10 mouse cellular contexts compared by ENCODE assay signal in the genomic region with DNA sequence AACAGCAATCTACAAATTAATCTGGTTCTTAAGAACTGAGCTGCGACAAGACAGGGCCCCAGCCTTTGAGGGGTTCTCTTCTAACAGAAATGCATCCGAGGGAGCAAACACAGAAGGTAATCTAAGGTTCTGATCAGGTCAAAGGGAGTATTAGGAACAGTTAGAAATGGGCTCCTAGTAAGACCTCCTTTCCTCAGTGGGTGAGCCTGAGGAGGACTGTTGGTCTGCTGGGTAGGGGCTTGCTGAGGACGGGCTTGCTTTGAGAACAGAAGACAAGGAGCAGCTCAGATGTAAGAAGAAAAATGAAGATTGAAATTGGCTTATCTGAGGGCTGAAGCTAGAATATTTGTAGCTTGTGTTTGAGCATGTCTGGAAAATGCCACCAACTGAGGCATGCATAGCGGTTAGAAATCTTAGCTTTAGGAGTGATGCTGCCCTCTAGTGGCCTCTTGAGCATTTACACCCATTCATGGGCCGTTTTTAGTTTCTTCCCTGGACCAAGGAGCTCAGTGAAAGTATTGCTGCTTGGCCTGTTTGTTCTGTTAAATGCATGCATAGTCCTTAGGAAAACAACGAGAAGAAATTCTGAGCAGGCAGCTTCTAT. TPM values are rescaled to one million over a fixed set of nuclear protein-coding genes. Genes with fewer than 3 reads are reported as not detected.
A peak's percentile ranks its signal among the peaks of the same experiment; 100 is the strongest.
DNase-seq lines count a peak whose midpoint lies in the region; ATAC-seq lines count a peak whose summit lies in the region.
"Had no signal": no experiment of that assay in that cellular context is flagged by ENCODE, and none has a peak within 500 bp of the region (broad histone marks: within the 10 kb centered on the region; RNA-seq: fewer than 3 reads in every experiment).

No protein-coding gene starts in this region.

- 34% methylated on average over 6 of the region's 6 CpGs for WGBS in forebrain, embryonic 13.5 days
- 31% methylated on average over 6 of the region's 6 CpGs for WGBS in limb, embryonic 13.5 days
- WGBS in neural tube, embryonic 12.5 days, result 36% methylated on average over 6 of the region's 6 CpGs

- peak; percentile 65 for ATAC-seq in cerebellum, adult (ENCODE audit: insufficient number of reproducible peaks, low FRiP score, low TSS enrichment)
- ATAC-seq in forebrain, embryonic 13.5 days, result peak; percentile 67
- no peak for ATAC-seq in limb, embryonic 13.5 days (ENCODE audit: low FRiP score, low read depth)
- peak; percentile 58 for ATAC-seq in neural tube, embryonic 12.5 days (ENCODE audit: low FRiP score, low read depth)

- H3K4me2 ChIP-seq in forebrain, embryonic 13.5 days, result no peak overlapping the region
- no peak overlapping the region for H3K4me2 ChIP-seq in limb, embryonic 13.5 days (replicated peaks)
- no peak overlapping the region for H3K4me2 ChIP-seq in neural tube, embryonic 12.5 days (replicated peaks)

- peak; percentile 5 for DNase-seq in urinary bladder, postnatal 25 days (ENCODE audit: low spot score)
- no peak for DNase-seq in urinary bladder, postnatal 4 days (ENCODE audit: low spot score in 2 of 2)
- peak; percentile 37 for DNase-seq in kidney, adult 9 months
- DNase-seq in yolk sac, embryonic 10.5 days (ENCODE audit: low spot score), result no peak

- H3K27me3 ChIP-seq in forebrain, embryonic 13.5 days, result no peaks in the 10 kb centered on the region
- no peaks in the 10 kb centered on the region for H3K27me3 ChIP-seq in limb, embryonic 13.5 days
- no peaks in the 10 kb centered on the region for H3K27me3 ChIP-seq in neural tube, embryonic 12.5 days (replicated peaks)
- H3K27me3 ChIP-seq: megakaryocyte, embryonic 14.5 days had no signal

- H3K9me3 ChIP-seq in forebrain, embryonic 13.5 days (replicated peaks), result no peaks in the 10 kb centered on the region
- no peaks in the 10 kb centered on the region for H3K9me3 ChIP-seq in limb, embryonic 13.5 days
- H3K9me3 ChIP-seq in neural tube, embryonic 12.5 days, result no peaks in the 10 kb centered on the region
- H3K9me3 ChIP-seq: megakaryocyte, embryonic 14.5 days had no signal

- H3K4me3 ChIP-seq in forebrain, embryonic 13.5 days, result no peak overlapping the region
- no peak overlapping the region for H3K4me3 ChIP-seq in limb, embryonic 13.5 days
- H3K4me3 ChIP-seq in neural tube, embryonic 12.5 days, result no peak overlapping the region
- H3K4me3 ChIP-seq: erythroblast, embryonic 14.5 days; megakaryocyte, embryonic 14.5 days had no signal

- no peak overlapping the region for H3K9ac ChIP-seq in forebrain, embryonic 13.5 days
- H3K9ac ChIP-seq in limb, embryonic 13.5 days, result no peak overlapping the region
- no peak overlapping the region for H3K9ac ChIP-seq in neural tube, embryonic 12.5 days

- H3K27ac ChIP-seq in forebrain, embryonic 13.5 days, result no peak overlapping the region
- H3K27ac ChIP-seq in limb, embryonic 13.5 days, result peak overlapping the region; percentile 69; the same call in 1 of the 2 replicates
- H3K27ac ChIP-seq in neural tube, embryonic 12.5 days, result no peak overlapping the region

- H3K36me3 ChIP-seq in forebrain, embryonic 13.5 days (ENCODE audit: poor library complexity, severe bottlenecking), result no peaks in the 10 kb centered on the region
- H3K36me3 ChIP-seq in limb, embryonic 13.5 days, result peaks cover 31% of the 10 kb centered on the region
- H3K36me3 ChIP-seq in neural tube, embryonic 12.5 days, result no peaks in the 10 kb centered on the region

- peaks cover 22% of the 10 kb centered on the region for H3K4me1 ChIP-seq in forebrain, embryonic 13.5 days
- peaks cover 53% of the 10 kb centered on the region for H3K4me1 ChIP-seq in limb, embryonic 13.5 days
- H3K4me1 ChIP-seq in neural tube, embryonic 12.5 days, result peaks cover 7% of the 10 kb centered on the region; the same call in 1 of the 2 replicates
- H3K4me1 ChIP-seq: megakaryocyte, embryonic 14.5 days had no signal

RNA-seq across cellular contexts. Expression of gene Svip, which starts 33.5 kb away (rescaled TPM):
- 22.0 and 22.3 TPM in 2 replicates for polyA plus RNA-seq in forebrain, embryonic 13.5 days (2015; fragmentation: Nextera tagmentation; extraction: Ambion mirVana)
- 3.3 and 3.9 TPM in 2 replicates for polyA plus RNA-seq in limb, embryonic 13.5 days (2015; fragmentation: Nextera tagmentation; extraction: Ambion mirVana)
- 23.5 and 24.3 TPM in 2 replicates for polyA plus RNA-seq in neural tube, embryonic 12.5 days (2016; fragmentation: Nextera tagmentation; extraction: Ambion mirVana)

RNA-seq across cellular contexts. Expression of gene 1700015G11Rik, which starts 43.2 kb away (rescaled TPM):
- not detected in 2 replicates for polyA plus RNA-seq in forebrain, embryonic 13.5 days (2015; fragmentation: Nextera tagmentation; extraction: Ambion mirVana)
- polyA plus RNA-seq in limb, embryonic 13.5 days (2015; fragmentation: Nextera tagmentation; extraction: Ambion mirVana), result not detected in 2 replicates
- not detected in 2 replicates for polyA plus RNA-seq in neural tube, embryonic 12.5 days (2016; fragmentation: Nextera tagmentation; extraction: Ambion mirVana)
- polyA plus RNA-seq: erythroblast, embryonic 14.5 days had no signal

Comparison
In these comparisons a context has a peak if more than half of its experiments do, and no peak if none do; other contexts are left out.
1. DNase-seq: peak in urinary bladder, postnatal 25 days (single experiment) and kidney, adult 9 months (single experiment); none in urinary bladder, postnatal 4 days (0 of 2) and yolk sac, embryonic 10.5 days (single experiment).